Mouse (Mus musculus) forebrain, embryonic 14.5 days (tissue): ENCODE measurements at regions not wholly inside any gene's neighbourhood (a gene's known extent, or its start where the extent isn't known, plus 50 kb on each side); places are given as distances from the start of the nearest gene placed in this dataset.

Experiments used
- ATAC-seq: fragments of 200-750 bp; cut with Nextera tagmentation; 2 replicates; pipeline ENCODE4 v1.8.0; 2017; ENCODE audit warnings: mild to moderate bottlenecking, moderate library complexity
- DNase-seq: peaks from one replicate; pipeline ENCODE4 v3.0.0-alpha.2; 2015; ENCODE audit warnings: low spot score
- H3K27ac ChIP-seq: fragments of 300-500 bp; sonication (generic); 2 replicates; pipeline ENCODE4 v1.5.1; 2014; ENCODE audit warnings: low read depth, mild to moderate bottlenecking, control low read depth, low read length, moderate library complexity
- H3K27me3 ChIP-seq: fragments of 300-500 bp; sonication (generic); replicated peaks from 2 replicates; pipeline ENCODE4 v1.6.1; 2014; ENCODE audit warnings: low read length, control low read depth, mixed read lengths; ENCODE audit not compliant: control insufficient read depth, insufficient read depth
- H3K36me3 ChIP-seq: fragments of 300-500 bp; sonication (generic); 2 replicates; pipeline ENCODE4 v1.6.1; 2014; ENCODE audit warnings: low read length, control low read depth; ENCODE audit not compliant: control insufficient read depth, insufficient read depth
- H3K4me1 ChIP-seq: fragments of 300-500 bp; sonication (generic); 2 replicates; pipeline ENCODE4 v1.6.1; 2014; ENCODE audit warnings: antibody characterized with exemption, low read length, control low read depth; ENCODE audit not compliant: control insufficient read depth, insufficient read depth
- H3K4me2 ChIP-seq: fragments of 300-500 bp; sonication (generic); 2 replicates; pipeline ENCODE4 v1.6.1; 2014; ENCODE audit warnings: mild to moderate bottlenecking, control low read depth, low read length
- H3K4me3 ChIP-seq: fragments of 300-500 bp; sonication (generic); 2 replicates; pipeline ENCODE4 v1.5.1; 2014; ENCODE audit warnings: low read depth, low read length, control low read depth
- H3K9ac ChIP-seq: fragments of 300-500 bp; sonication (generic); 2 replicates; pipeline ENCODE4 v1.6.1; 2014; ENCODE audit warnings: mild to moderate bottlenecking, low read length, control low read depth, moderate library complexity
- H3K9me3 ChIP-seq: fragments of 300-500 bp; sonication (generic); replicated peaks from 2 replicates; pipeline ENCODE4 v1.6.1; 2016; ENCODE audit warnings: low read length, control low read depth, mixed read lengths; ENCODE audit not compliant: control insufficient read depth
- WGBS: fragments of 180-500 bp; shearing (Covaris S2); extraction: QIAGEN DNeasy Blood & Tissue Kit; methylation state at CpG from one replicate; pipeline ENCODE4 v1.1.7; 2014; 5-methylcytosine and 5-hydroxymethylcytosine counted together

- no peaks in the 10 kb centered on the region for H3K9me3 ChIP-seq
- peaks cover 8% of the 10 kb centered on the region for H3K4me1 ChIP-seq
- WGBS = 43% methylated on average over 9 of the region's 9 CpGs
- DNase-seq = peak; percentile 89
- ATAC-seq = peak; percentile 86
- H3K27ac ChIP-seq = peak overlapping the region; percentile 63
- H3K9ac ChIP-seq = no peak overlapping the region
- H3K27me3 ChIP-seq = no peaks in the 10 kb centered on the region
- no peak overlapping the region for H3K4me2 ChIP-seq
- H3K36me3 ChIP-seq = no peaks in the 10 kb centered on the region
- no peak overlapping the region for H3K4me3 ChIP-seq
Measured at GRCm38 (mm10) chr12:78098765-78099194, 95.3 kb upstream of the Gm6657 start.

GRCm38 (mm10) chr12:78099761-78100160, 94.3 kb upstream of the Gm6657 start:
- ATAC-seq (no peak), DNase-seq (no peak)
- WGBS = 60% methylated on average over 4 of the region's 4 CpGs

GRCm38 (mm10) chr12:78100756-78101155, 93.3 kb upstream of the Gm6657 start:
- 96% methylated on average over 3 of the region's 3 CpGs for WGBS
- no peaks in the 10 kb centered on the region for H3K27me3 ChIP-seq
- H3K4me3 ChIP-seq = no peak overlapping the region
- H3K27ac ChIP-seq = no peak overlapping the region
- H3K4me2 ChIP-seq = no peak overlapping the region
- ATAC-seq (no peak), DNase-seq (no peak)
- no peaks in the 10 kb centered on the region for H3K36me3 ChIP-seq
- peaks cover 6% of the 10 kb centered on the region for H3K4me1 ChIP-seq
- H3K9ac ChIP-seq = no peak overlapping the region
- no peaks in the 10 kb centered on the region for H3K9me3 ChIP-seq

More at GRCm38 (mm10) chr12:78099761-78100160, 94.3 kb upstream of the Gm6657 start:
- Histone ChIP-seq H3K4me3 (no peak overlapping the region), H3K9me3 (no peaks in the 10 kb centered on the region), H3K4me2 (no peak overlapping the region), H3K27me3 (no peaks in the 10 kb centered on the region), H3K27ac (no peak overlapping the region), H3K4me1 (peaks cover 8% of the 10 kb centered on the region), H3K36me3 (no peaks in the 10 kb centered on the region), H3K9ac (no peak overlapping the region)

- DNase-seq (no peak), ATAC-seq (no peak)
- Histone ChIP-seq H3K4me1 (no peaks in the 10 kb centered on the region), H3K27ac (no peak overlapping the region), H3K27me3 (no peaks in the 10 kb centered on the region), H3K36me3 (no peaks in the 10 kb centered on the region), H3K9me3 (no peaks in the 10 kb centered on the region), H3K4me3 (no peak overlapping the region), H3K9ac (no peak overlapping the region), H3K4me2 (no peak overlapping the region)
- WGBS = 90% methylated on average over 1 of the region's 1 CpGs
Measured at GRCm38 (mm10) chr12:78109931-78110330, 84.1 kb upstream of the Gm6657 start.

GRCm38 (mm10) chr12:78118131-78118530, 75.9 kb upstream of the Gm6657 start:
- H3K9me3 ChIP-seq = no peaks in the 10 kb centered on the region
- H3K4me3 ChIP-seq = no peak overlapping the region
- ATAC-seq (no peak), DNase-seq (no peak)
- H3K27me3 ChIP-seq = no peaks in the 10 kb centered on the region
- 77% methylated on average over 1 of the region's 1 CpGs for WGBS
- H3K9ac ChIP-seq = no peak overlapping the region
- H3K4me2 ChIP-seq = no peak overlapping the region
- no peaks in the 10 kb centered on the region for H3K36me3 ChIP-seq
- H3K4me1 ChIP-seq = no peaks in the 10 kb centered on the region
- H3K27ac ChIP-seq = no peak overlapping the region

- H3K4me1 ChIP-seq = no peaks in the 10 kb centered on the region
- H3K4me3 ChIP-seq = no peak overlapping the region
- H3K36me3 ChIP-seq = no peaks in the 10 kb centered on the region
- no peak overlapping the region for H3K27ac ChIP-seq
- WGBS = 79% methylated on average over 2 of the region's 2 CpGs
- no peak overlapping the region for H3K4me2 ChIP-seq
- H3K27me3 ChIP-seq = no peaks in the 10 kb centered on the region
- H3K9me3 ChIP-seq = no peaks in the 10 kb centered on the region
- no peak for ATAC-seq
- DNase-seq = no peak
- no peak overlapping the region for H3K9ac ChIP-seq
Measured at GRCm38 (mm10) chr12:78119246-78119645, 74.8 kb upstream of the Gm6657 start.

GRCm38 (mm10) chr12:78119855-78120254, 74.2 kb upstream of the Gm6657 start:
- DNase-seq = no peak
- WGBS = 76% methylated on average over 5 of the region's 5 CpGs
- Histone ChIP-seq H3K27ac (no peak overlapping the region), H3K4me1 (no peaks in the 10 kb centered on the region), H3K27me3 (no peaks in the 10 kb centered on the region), H3K9me3 (no peaks in the 10 kb centered on the region), H3K4me2 (no peak overlapping the region), H3K36me3 (no peaks in the 10 kb centered on the region), H3K4me3 (no peak overlapping the region), H3K9ac (no peak overlapping the region)
- no peak for ATAC-seq

GRCm38 (mm10) chr12:78129130-78129845, 64.8 kb upstream of the Gm6657 start:
- Histone ChIP-seq H3K4me2 (no peak overlapping the region), H3K27me3 (no peaks in the 10 kb centered on the region), H3K4me1 (no peaks in the 10 kb centered on the region; the same call in 1 of the 2 replicates), H3K36me3 (no peaks in the 10 kb centered on the region), H3K9ac (no peak overlapping the region), H3K27ac (no peak overlapping the region), H3K4me3 (no peak overlapping the region), H3K9me3 (no peaks in the 10 kb centered on the region)
- ATAC-seq (no peak), DNase-seq (no peak)
- WGBS = 71% methylated on average over 5 of the region's 5 CpGs

- no peak overlapping the region for H3K4me3 ChIP-seq
- H3K9me3 ChIP-seq = no peaks in the 10 kb centered on the region
- H3K36me3 ChIP-seq = no peaks in the 10 kb centered on the region
- no peak overlapping the region for H3K9ac ChIP-seq
- H3K27ac ChIP-seq = no peak overlapping the region
- H3K4me2 ChIP-seq = no peak overlapping the region
- H3K27me3 ChIP-seq = no peaks in the 10 kb centered on the region
- 81% methylated on average over 8 of the region's 8 CpGs for WGBS
- H3K4me1 ChIP-seq = no peaks in the 10 kb centered on the region; the same call in 1 of the 2 replicates
- DNase-seq (no peak), ATAC-seq (no peak)
Measured at GRCm38 (mm10) chr12:78132016-78132797, 61.8 kb upstream of the Gm6657 start.
